Comparison of ENCODE assay signal across 17 mouse cellular contexts in the genomic region with DNA sequence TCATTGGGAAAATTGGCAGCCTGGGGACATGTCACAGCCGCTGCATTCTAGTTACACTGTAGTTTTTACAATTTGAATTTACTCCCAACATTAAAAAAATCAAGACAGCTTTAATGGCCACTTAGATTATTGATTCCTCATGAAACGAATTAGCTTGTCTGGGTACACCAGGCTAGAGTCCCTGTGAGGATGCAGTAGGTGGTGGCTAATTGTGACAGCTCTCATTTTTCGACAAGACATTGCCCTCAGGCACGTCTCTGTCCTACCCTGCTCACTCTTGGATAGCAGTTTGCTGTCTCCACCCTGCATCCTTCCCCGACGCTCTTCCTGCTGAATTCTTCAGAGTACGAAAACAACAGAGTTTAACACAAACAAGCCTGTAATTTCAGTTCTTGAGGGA. TPM values are rescaled to one million over a fixed set of nuclear protein-coding genes. Genes with fewer than 3 reads are reported as not detected.
A peak's percentile ranks its signal among the peaks of the same experiment; 100 is the strongest.
DNase-seq lines count a peak whose midpoint lies in the region; ATAC-seq and TF ChIP-seq lines count a peak whose summit lies in the region.
"Had no signal": no experiment of that assay in that cellular context is flagged by ENCODE, and none has a peak within 500 bp of the region (broad histone marks: within the 10 kb centered on the region; RNA-seq: fewer than 3 reads in every experiment).

No protein-coding gene starts in this region.

- TF ChIP-seq CTCF in gastrocnemius, adult 2 months (IDR thresholded peaks at IDR 0.05), result no peak
- no peak for TF ChIP-seq CTCF in layer of hippocampus, adult 2 months (conservative IDR thresholded peaks at IDR 0.05)

- H3K27ac ChIP-seq in gastrocnemius, adult 2 months, result peak overlapping the region; percentile 74
- peak overlapping the region; percentile 36; the same call in 1 of the 2 replicates for H3K27ac ChIP-seq in layer of hippocampus, adult 2 months
- peak overlapping the region; percentile 78; the same call in 1 of the 2 replicates for H3K27ac ChIP-seq in ES-E14 (ENCODE audit: insufficient read depth, low read depth, low read length, poor library complexity, severe bottlenecking)
- peak overlapping the region; percentile 63; the same call in 1 of the 2 replicates for H3K27ac ChIP-seq in midbrain, embryonic 16.5 days (ENCODE audit: low read length)
- H3K27ac ChIP-seq: macrophage; stomach, embryonic 15.5 days had no signal

- WGBS in midbrain, embryonic 16.5 days, result 45% methylated on average over 7 of the region's 7 CpGs

- H3K4me2 ChIP-seq in midbrain, embryonic 16.5 days (ENCODE audit: low read length), result no peak overlapping the region

- DNase-seq in gastrocnemius, adult 2 months, result no peak
- no peak for DNase-seq in gastrocnemius, postnatal 10 days
- DNase-seq in layer of hippocampus, adult 2 months (ENCODE audit: low spot score in 2 of 2), result no peak
- DNase-seq in layer of hippocampus, postnatal 25 days (ENCODE audit: extremely low spot score in 1 of 2, low spot score in 1 of 2), result no peak
- no peak for DNase-seq in ES-E14 (ENCODE audit: low read depth, low spot score)
- no peak for DNase-seq in adrenal gland, postnatal 25 days
- DNase-seq: B cell, adult 2 months; cerebellum, adult 9-11 months; kidney, adult 9 months; layer of hippocampus, postnatal 36 days; lung, adult 2 months; spleen, adult 18-20 months; thymus, adult 2 months had no signal

- H3K36me3 ChIP-seq in ES-E14 (ENCODE audit: control insufficient read depth, insufficient read depth, low read length, poor library complexity, severe bottlenecking), result peaks cover 2% of the 10 kb centered on the region
- H3K36me3 ChIP-seq in midbrain, embryonic 16.5 days (ENCODE audit: control insufficient read depth, insufficient read depth, low read length), result no peaks in the 10 kb centered on the region
- H3K36me3 ChIP-seq: stomach, embryonic 15.5 days had no signal

- intact Hi-C loops in gastrocnemius, adult 2 months (cut with DNase I), result no loop called here

- H3K4me3 ChIP-seq in gastrocnemius, adult 2 months, result peak overlapping the region; percentile 45
- H3K4me3 ChIP-seq in layer of hippocampus, adult 2 months, result no peak overlapping the region
- no peak overlapping the region; a peak in 1 of 4 replicates for H3K4me3 ChIP-seq in ES-E14 (ENCODE audit: insufficient read depth in 1 of 2, low read depth in 1 of 2, low read length in 2 of 2, poor library complexity in 1 of 2, severe bottlenecking in 1 of 2)
- no peak overlapping the region for H3K4me3 ChIP-seq in midbrain, embryonic 16.5 days (ENCODE audit: low read depth, low read length)
- H3K4me3 ChIP-seq: erythroblast, embryonic 14.5 days; stomach, embryonic 15.5 days had no signal

- in situ Hi-C loops in ES-E14 (cut with MboI; ENCODE audit: low sequenced_read_pairs in 2 of 2, unreplicated experiment in 2 of 2), result no loop called here

- peak overlapping the region; percentile 7; the same call in 1 of the 2 replicates for H3K9ac ChIP-seq in ES-E14 (ENCODE audit: insufficient read depth, low read depth, low read length, poor library complexity, severe bottlenecking)
- no peak overlapping the region for H3K9ac ChIP-seq in midbrain, embryonic 16.5 days (ENCODE audit: low read depth, low read length)
- H3K9ac ChIP-seq: stomach, embryonic 15.5 days had no signal

- no peaks in the 10 kb centered on the region for H3K27me3 ChIP-seq in midbrain, embryonic 16.5 days (ENCODE audit: control insufficient read depth, insufficient read depth, low read depth, low read length)

- peaks cover 0 to 18% of the 10 kb centered on the region in 2 experiments; a peak in 2 of 4 replicates for H3K4me1 ChIP-seq in ES-E14 (ENCODE audit: control insufficient read depth in 2 of 2, insufficient read depth in 2 of 2, low read length in 2 of 2, poor library complexity in 1 of 2)
- peaks cover 16% of the 10 kb centered on the region for H3K4me1 ChIP-seq in midbrain, embryonic 16.5 days (ENCODE audit: control insufficient read depth, insufficient read depth, low read length)

- H3K9me3 ChIP-seq in ES-E14 (ENCODE audit: control insufficient read depth, insufficient read depth, low read depth, low read length), result no peaks in the 10 kb centered on the region
- no peaks in the 10 kb centered on the region for H3K9me3 ChIP-seq in midbrain, embryonic 16.5 days (replicated peaks; ENCODE audit: control insufficient read depth, low read length, poor library complexity, severe bottlenecking)
- H3K9me3 ChIP-seq: stomach, embryonic 15.5 days had no signal

- 0 out of 2 replicates have a peak, but pooled peaks have one; percentile 11 for ATAC-seq in midbrain, embryonic 16.5 days

TF ChIP-seq in ES-E14, 5 proteins besides CTCF, POLR2A, EP300 and RAD21:
- TF ChIP-seq HCFC1 (IDR thresholded peaks at IDR 0.05; ENCODE audit: borderline replicate concordance, insufficient read depth, low read length), result no peak
- no peak for TF ChIP-seq CHD2 (IDR thresholded peaks at IDR 0.05; ENCODE audit: low read depth, low read length)

RNA-seq across cellular contexts. Expression of gene Gpr1, which starts 0.3 kb away (rescaled TPM):
- total RNA-seq in gastrocnemius, adult 2 months (2021), result under 1 TPM; 0.56 to 0.64 TPM
- under 1 TPM; 0.29 to 0.59 TPM for total RNA-seq in gastrocnemius, postnatal 10 days (2021)
- total RNA-seq in layer of hippocampus, adult 2 months (2021), result under 1 TPM; 0.49 to 0.61 TPM
- total RNA-seq in layer of hippocampus, postnatal 25 days (2021), result under 1 TPM; 0.38 to 0.52 TPM
- total RNA-seq in ES-E14 (2012; rRNA removed), result 1.3 and 2.2 TPM in 2 replicates
- 0.88 and 1.1 TPM in 2 replicates for polyA plus RNA-seq in midbrain, embryonic 16.5 days (2015; fragmentation: Nextera tagmentation; extraction: Ambion mirVana)
- total RNA-seq in adrenal gland, postnatal 25 days (2021), result 0.48 TPM in 1 of 2 replicates, not detected in the other
- polyA plus RNA-seq: erythroblast, embryonic 14.5 days; macrophage had no signal

RNA-seq across cellular contexts. Expression of gene Ndufs1, which starts 38.0 kb away (rescaled TPM):
- total RNA-seq in gastrocnemius, adult 2 months (2021), result 100 to 1,000 TPM; 323 to 475 TPM
- 100 to 1,000 TPM; 280 to 329 TPM for total RNA-seq in gastrocnemius, postnatal 10 days (2021)
- total RNA-seq in layer of hippocampus, adult 2 months (2021), result 100 to 1,000 TPM; 153 to 155 TPM
- total RNA-seq in layer of hippocampus, postnatal 25 days (2021), result 100 to 1,000 TPM; 155 to 160 TPM
- total RNA-seq in ES-E14 (2012; rRNA removed), result 84.2 and 101 TPM in 2 replicates
- polyA plus RNA-seq in midbrain, embryonic 16.5 days (2015; fragmentation: Nextera tagmentation; extraction: Ambion mirVana), result 137 and 143 TPM in 2 replicates
- 252 TPM in 2 replicates for total RNA-seq in adrenal gland, postnatal 25 days (2021)

RNA-seq across cellular contexts. Expression of gene Eef1b2, which starts 38.0 kb away (rescaled TPM):
- 100 to 1,000 TPM; 311 to 425 TPM for total RNA-seq in gastrocnemius, adult 2 months (2021)
- total RNA-seq in gastrocnemius, postnatal 10 days (2021), result 100 to 1,000 TPM; 594 to 615 TPM
- total RNA-seq in layer of hippocampus, adult 2 months (2021), result 100 to 1,000 TPM; 343 to 345 TPM
- total RNA-seq in layer of hippocampus, postnatal 25 days (2021), result 100 to 1,000 TPM; 331 to 395 TPM
- total RNA-seq in ES-E14 (2012; rRNA removed), result 1,668 and 1,913 TPM in 2 replicates
- polyA plus RNA-seq in midbrain, embryonic 16.5 days (2015; fragmentation: Nextera tagmentation; extraction: Ambion mirVana), result 433 and 447 TPM in 2 replicates
- 577 and 595 TPM in 2 replicates for total RNA-seq in adrenal gland, postnatal 25 days (2021)

RNA-seq across cellular contexts. Expression of gene Zdbf2, which starts 58.4 kb away (rescaled TPM):
- 1 to 10 TPM; 1.0 TPM for total RNA-seq in gastrocnemius, adult 2 months (2021)
- total RNA-seq in gastrocnemius, postnatal 10 days (2021), result 10 to 100 TPM; 30.3 to 36.6 TPM
- total RNA-seq in layer of hippocampus, adult 2 months (2021), result 10 to 100 TPM; 13.0 to 17.3 TPM
- total RNA-seq in layer of hippocampus, postnatal 25 days (2021), result 10 to 100 TPM; 16.4 to 20.8 TPM
- total RNA-seq in ES-E14 (2012; rRNA removed), result 25.6 and 43.2 TPM in 2 replicates
- polyA plus RNA-seq in midbrain, embryonic 16.5 days (2015; fragmentation: Nextera tagmentation; extraction: Ambion mirVana), result 35.4 and 50.3 TPM in 2 replicates
- total RNA-seq in adrenal gland, postnatal 25 days (2021), result 10.6 and 12.4 TPM in 2 replicates
- polyA plus RNA-seq: macrophage had no signal
